In genomic region chr10:67547850-67548260, GRCm38 (mm10) we compare ENCODE assay signal across 8 mouse cellular contexts. TPM values are rescaled to one million over a fixed set of nuclear protein-coding genes. Genes with fewer than 3 reads are reported as not detected.
DNase-seq lines count a peak whose midpoint lies in the region; ATAC-seq and TF ChIP-seq lines count a peak whose summit lies in the region.

No protein-coding gene starts in this region.

- peak; percentile 46 to 58 for DNase-seq in cerebellum, postnatal 10 days
- DNase-seq in embryo, embryonic 10.5 days (ENCODE audit: low spot score) = peak; percentile 56
- DNase-seq in limb, embryonic 11.5 days (ENCODE audit: low spot score) = no peak
- no peak for DNase-seq in layer of hippocampus, adult 11-12 months (ENCODE audit: low spot score)

- H3K9ac ChIP-seq in heart, embryonic 14.5 days (ENCODE audit: low read length) = peak overlapping the region; percentile 94
- peak overlapping the region; percentile 86 for H3K9ac ChIP-seq in limb, embryonic 11.5 days (ENCODE audit: low read length)
- H3K9ac ChIP-seq in midbrain, embryonic 16.5 days (ENCODE audit: low read depth, low read length) = peak overlapping the region; percentile 93

- H3K4me3 ChIP-seq in C2C12 (ENCODE audit: insufficient read depth, poor library complexity, severe bottlenecking) = peak overlapping the region; percentile 85
- peak overlapping the region; percentile 75 to 93 for H3K4me3 ChIP-seq in heart, embryonic 14.5 days (ENCODE audit: control insufficient read depth in 1 of 2, insufficient read depth in 1 of 2, low read depth in 1 of 2, low read length in 2 of 2)
- H3K4me3 ChIP-seq in limb, embryonic 11.5 days (ENCODE audit: low read depth, low read length) = peak overlapping the region; percentile 87
- peak overlapping the region; percentile 88 for H3K4me3 ChIP-seq in midbrain, embryonic 16.5 days (ENCODE audit: low read depth, low read length)

- WGBS in heart, embryonic 14.5 days = 1% methylated on average over 20 of the region's 20 CpGs
- under 1% methylated on average over 20 of the region's 20 CpGs for WGBS in limb, embryonic 11.5 days
- WGBS in midbrain, embryonic 16.5 days = under 1% methylated on average over 20 of the region's 20 CpGs

- ATAC-seq in cerebellum, adult (ENCODE audit: insufficient number of reproducible peaks, low FRiP score, low TSS enrichment) = no peak
- no peak for ATAC-seq in heart, embryonic 14.5 days (ENCODE audit: insufficient number of reproducible peaks, insufficient read depth, low FRiP score, low read depth)
- ATAC-seq in limb, embryonic 11.5 days (ENCODE audit: insufficient number of reproducible peaks, low FRiP score, low TSS enrichment, low read depth) = peak; percentile 26; the same call in 1 of the 2 replicates
- ATAC-seq in midbrain, embryonic 16.5 days = no peak

- H3K4me2 ChIP-seq in heart, embryonic 14.5 days (ENCODE audit: low read length) = peak overlapping the region; percentile 97
- peak overlapping the region; percentile 98 for H3K4me2 ChIP-seq in limb, embryonic 11.5 days (ENCODE audit: low read depth, severe bottlenecking)
- H3K4me2 ChIP-seq in midbrain, embryonic 16.5 days (ENCODE audit: low read length) = peak overlapping the region; percentile 97

- TF ChIP-seq CTCF in C2C12 (IDR thresholded peaks at IDR 0.05; ENCODE audit: control insufficient read depth, insufficient read depth, insufficient read length) = no peak

- H3K27ac ChIP-seq in heart, embryonic 14.5 days (replicated peaks in 1 of 2; ENCODE audit: control insufficient read depth in 1 of 2, insufficient read depth in 1 of 2, low read depth in 2 of 2, low read length in 2 of 2) = peak overlapping the region in 1 of 2 experiments; percentile 91; a peak in 2 of 4 replicates
- no peak overlapping the region for H3K27ac ChIP-seq in limb, embryonic 11.5 days (replicated peaks; ENCODE audit: low read depth, low read length)
- H3K27ac ChIP-seq in midbrain, embryonic 16.5 days (ENCODE audit: low read length) = peak overlapping the region; percentile 89

- peaks cover 4 to 23% of the 10 kb centered on the region in 2 experiments; a peak in 3 of 4 replicates for H3K4me1 ChIP-seq in heart, embryonic 14.5 days (ENCODE audit: control insufficient read depth in 2 of 2, insufficient read depth in 2 of 2, low read length in 2 of 2)
- peaks cover 15% of the 10 kb centered on the region for H3K4me1 ChIP-seq in limb, embryonic 11.5 days (ENCODE audit: control insufficient read depth, insufficient read depth, low read length)
- H3K4me1 ChIP-seq in midbrain, embryonic 16.5 days (ENCODE audit: control insufficient read depth, insufficient read depth, low read length) = peaks cover 34% of the 10 kb centered on the region

- peaks cover 83% of the 10 kb centered on the region for H3K79me2 ChIP-seq in C2C12 (ENCODE audit: control insufficient read depth, insufficient read depth)

- peaks cover 31% of the 10 kb centered on the region for H3K36me3 ChIP-seq in C2C12 (ENCODE audit: control insufficient read depth, insufficient read depth)
- H3K36me3 ChIP-seq in heart, embryonic 14.5 days (ENCODE audit: control insufficient read depth, insufficient read depth, low read length) = peaks cover 22% of the 10 kb centered on the region; the same call in 1 of the 2 replicates
- H3K36me3 ChIP-seq in limb, embryonic 11.5 days (ENCODE audit: control insufficient read depth, insufficient read depth, low read length) = no peaks in the 10 kb centered on the region
- peaks cover 2% of the 10 kb centered on the region; the same call in 1 of the 2 replicates for H3K36me3 ChIP-seq in midbrain, embryonic 16.5 days (ENCODE audit: control insufficient read depth, insufficient read depth, low read length)

- peak overlapping the region; percentile 84 for H3ac ChIP-seq in C2C12 (ENCODE audit: control insufficient read depth, insufficient read length, low read depth)

- no peaks in the 10 kb centered on the region for H3K27me3 ChIP-seq in C2C12 (ENCODE audit: control insufficient read depth, insufficient read depth, insufficient read length)
- H3K27me3 ChIP-seq in heart, embryonic 14.5 days (ENCODE audit: control insufficient read depth, insufficient read depth, low read length) = no peaks in the 10 kb centered on the region
- H3K27me3 ChIP-seq in limb, embryonic 11.5 days (ENCODE audit: control insufficient read depth, insufficient read depth, low read length) = no peaks in the 10 kb centered on the region
- no peaks in the 10 kb centered on the region; the same call in 1 of the 2 replicates for H3K27me3 ChIP-seq in midbrain, embryonic 16.5 days (ENCODE audit: control insufficient read depth, insufficient read depth, low read depth, low read length)

- no peaks in the 10 kb centered on the region for H3K9me3 ChIP-seq in heart, embryonic 14.5 days (ENCODE audit: control insufficient read depth, low read length)
- H3K9me3 ChIP-seq in limb, embryonic 11.5 days (ENCODE audit: control insufficient read depth, low read length) = no peaks in the 10 kb centered on the region
- no peaks in the 10 kb centered on the region for H3K9me3 ChIP-seq in midbrain, embryonic 16.5 days (replicated peaks; ENCODE audit: control insufficient read depth, low read length, poor library complexity, severe bottlenecking)

- H3K79me3 ChIP-seq in C2C12 (ENCODE audit: low read depth) = peaks cover 48% of the 10 kb centered on the region

TF ChIP-seq in C2C12, 6 proteins besides CTCF, POLR2A, EP300 and RAD21:
- no peak for TF ChIP-seq MAX (IDR thresholded peaks at IDR 0.05)

RNA-seq across cellular contexts. Expression of gene Ado, which starts 0.9 kb away (rescaled TPM):
- 26.3 TPM for polyA plus RNA-seq in C2C12 (2012; fragmentation: generic; extraction: Trizol)
- polyA plus RNA-seq in heart, embryonic 14.5 days (2014; fragmentation: Nextera tagmentation; extraction: Ambion mirVana) = 45.2 and 48.5 TPM in 2 replicates
- polyA plus RNA-seq in limb, embryonic 11.5 days (2014; fragmentation: Nextera tagmentation; extraction: Ambion mirVana) = 79.1 and 82.6 TPM in 2 replicates
- polyA plus RNA-seq in midbrain, embryonic 16.5 days (2015; fragmentation: Nextera tagmentation; extraction: Ambion mirVana) = 77.2 and 77.3 TPM in 2 replicates

RNA-seq across cellular contexts. Expression of gene Egr2, which starts 12.6 kb away (rescaled TPM):
- polyA plus RNA-seq in C2C12 (2012; fragmentation: generic; extraction: Trizol) = 4.2 TPM
- polyA plus RNA-seq in heart, embryonic 14.5 days (2014; fragmentation: Nextera tagmentation; extraction: Ambion mirVana) = 0.80 and 0.93 TPM in 2 replicates
- polyA plus RNA-seq in limb, embryonic 11.5 days (2014; fragmentation: Nextera tagmentation; extraction: Ambion mirVana) = 0.17 and 0.27 TPM in 2 replicates
- 0.45 and 0.68 TPM in 2 replicates for polyA plus RNA-seq in midbrain, embryonic 16.5 days (2015; fragmentation: Nextera tagmentation; extraction: Ambion mirVana)

Comparison
In these comparisons a context has a peak if more than half of its experiments do, and no peak if none do; other contexts are left out.
1. DNase-seq: peak in cerebellum, postnatal 10 days (2 of 2) and embryo, embryonic 10.5 days (single experiment); none in limb, embryonic 11.5 days (single experiment) and layer of hippocampus, adult 11-12 months (single experiment).
2. Peak in every context shown above with its lines, with median percentiles within 50 percentile points of each other: H3K4me3 ChIP-seq, H3K4me2 ChIP-seq and H3K9ac ChIP-seq.